32 mouse cellular contexts compared by ENCODE assay signal in the genomic region with DNA sequence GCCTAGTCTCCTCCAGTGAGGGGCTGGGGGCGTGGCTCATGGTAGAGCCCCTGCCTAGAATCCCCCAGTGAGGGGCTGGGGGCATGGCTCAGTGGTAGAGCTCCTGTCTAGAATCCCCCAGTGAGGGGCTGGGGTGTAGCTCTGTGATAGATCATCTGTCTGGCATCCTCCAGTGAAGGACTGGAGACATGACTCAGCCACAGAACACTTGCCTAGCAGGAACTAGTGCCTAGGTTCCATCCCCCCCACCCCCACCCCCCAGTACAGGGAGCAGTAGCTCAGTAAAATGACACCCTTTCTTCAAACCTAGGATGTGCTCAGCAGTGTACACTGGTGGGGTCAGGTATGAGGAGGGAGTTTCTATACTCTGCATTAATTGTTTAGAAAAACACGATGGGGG. TPM values are rescaled to one million over a fixed set of nuclear protein-coding genes. Genes with fewer than 3 reads are reported as not detected.
DNase-seq lines count a peak whose midpoint lies in the region; ATAC-seq and TF ChIP-seq lines count a peak whose summit lies in the region.
"Had no signal": no experiment of that assay in that cellular context is flagged by ENCODE, and none has a peak within 500 bp of the region (broad histone marks: within the 10 kb centered on the region; RNA-seq: fewer than 3 reads in every experiment).

No protein-coding gene starts in this region.

- H3K27ac ChIP-seq in stomach, embryonic 15.5 days = peak overlapping the region; percentile 18; the same call in 1 of the 2 replicates
- H3K27ac ChIP-seq in intestine, embryonic 16.5 days (ENCODE audit: low read length) = no peak overlapping the region
- H3K27ac ChIP-seq in liver, postnatal 0 days (ENCODE audit: low read depth) = no peak overlapping the region
- H3K27ac ChIP-seq: forebrain, embryonic 13.5 days; gastrocnemius, adult 2 months; heart, embryonic 13.5 days; hindbrain, embryonic 12.5 days; hindbrain, embryonic 15.5 days had no signal

- no peak overlapping the region for H3K4me2 ChIP-seq in stomach, embryonic 15.5 days
- no peak overlapping the region for H3K4me2 ChIP-seq in intestine, embryonic 16.5 days (ENCODE audit: low read depth, low read length)
- no peak overlapping the region for H3K4me2 ChIP-seq in liver, postnatal 0 days (ENCODE audit: low read depth, low read length)
- H3K4me2 ChIP-seq: embryonic facial prominence, embryonic 15.5 days; forebrain, embryonic 13.5 days; heart, embryonic 13.5 days; hindbrain, embryonic 12.5 days; hindbrain, embryonic 15.5 days had no signal

- DNase-seq in 3134 (ENCODE audit: extremely low read depth, insufficient read length, low spot score) (peak; percentile 57), 416B (ENCODE audit: low read depth) (peak; percentile 57)
- peak; percentile 17 for DNase-seq in brain, adult 2 months (ENCODE audit: low read depth, low spot score)
- DNase-seq in cerebellum, postnatal 4 days (ENCODE audit: low spot score in 2 of 2) = no peak
- no peak for DNase-seq in right cerebral cortex, adult 2 months (ENCODE audit: low spot score in 2 of 2)
- DNase-seq in liver, postnatal 0 days = no peak
- DNase-seq: adrenal gland, adult 8-10 months; adrenal gland, postnatal 25 days; B cell, adult 2 months; cerebellum, adult 11 months; cerebellum, adult 2 months; cerebellum, adult 9-11 months; cerebellum, postnatal 25 days; embryo, embryonic 11 days; gastrocnemius, adult 2 months; gastrocnemius, postnatal 14 days; heart, adult 18-20 months; heart, postnatal 14 days; kidney, adult 11 months; kidney, adult 8-10 months had no signal

- no peak overlapping the region for H3K9ac ChIP-seq in stomach, embryonic 15.5 days
- H3K9ac ChIP-seq in intestine, embryonic 16.5 days (ENCODE audit: low read depth, low read length) = no peak overlapping the region
- no peak overlapping the region for H3K9ac ChIP-seq in liver, postnatal 0 days (replicated peaks)
- H3K9ac ChIP-seq: embryonic facial prominence, embryonic 15.5 days; forebrain, embryonic 13.5 days; heart, embryonic 13.5 days; hindbrain, embryonic 12.5 days; hindbrain, embryonic 15.5 days had no signal

- peaks cover 11% of the 10 kb centered on the region for H3K4me1 ChIP-seq in stomach, embryonic 15.5 days
- H3K4me1 ChIP-seq in intestine, embryonic 16.5 days (ENCODE audit: control insufficient read depth, insufficient read depth, low read length) = peaks cover 29% of the 10 kb centered on the region
- peaks cover 15% of the 10 kb centered on the region for H3K4me1 ChIP-seq in liver, postnatal 0 days (ENCODE audit: insufficient read depth)

- H3K4me3 ChIP-seq in stomach, embryonic 15.5 days (replicated peaks) = no peak overlapping the region
- no peak overlapping the region for H3K4me3 ChIP-seq in intestine, embryonic 16.5 days (ENCODE audit: low read length)
- no peak overlapping the region for H3K4me3 ChIP-seq in liver, postnatal 0 days (ENCODE audit: low read depth, low read length)
- H3K4me3 ChIP-seq: erythroblast, embryonic 14.5 days; forebrain, embryonic 13.5 days; gastrocnemius, adult 2 months; heart, embryonic 13.5 days; hindbrain, embryonic 12.5 days; hindbrain, embryonic 15.5 days had no signal

- no peak for ATAC-seq in stomach, embryonic 15.5 days (ENCODE audit: insufficient read depth, low FRiP score, low read depth)
- no peak for ATAC-seq in intestine, embryonic 16.5 days
- no peak for ATAC-seq in liver, postnatal 0 days
- ATAC-seq: activated CD4-positive, CD25-positive, alpha-beta regulatory T cell, adult 4 months; forebrain, embryonic 13.5 days; forebrain, embryonic 16.5 days had no signal

- H3K9me3 ChIP-seq in stomach, embryonic 15.5 days = no peaks in the 10 kb centered on the region
- no peaks in the 10 kb centered on the region for H3K9me3 ChIP-seq in intestine, embryonic 16.5 days (ENCODE audit: control insufficient read depth, low read length)
- H3K9me3 ChIP-seq in liver, postnatal 0 days (ENCODE audit: low read length) = 0 out of 2 replicates have a peak, but pooled peaks cover 2% of the 10 kb centered on the region
- H3K9me3 ChIP-seq: embryonic facial prominence, embryonic 15.5 days; G1E; hindbrain, embryonic 12.5 days; hindbrain, embryonic 15.5 days had no signal

- WGBS in stomach, embryonic 15.5 days = 49% methylated on average over 2 of the region's 2 CpGs
- 61% methylated on average over 2 of the region's 2 CpGs for WGBS in intestine, embryonic 16.5 days
- WGBS in liver, postnatal 0 days (ENCODE audit: insufficient replicate concordance) = 56% methylated on average over 2 of the region's 2 CpGs

- TF ChIP-seq CTCF in liver, postnatal 0 days (IDR thresholded peaks at IDR 0.05; ENCODE audit: low read depth) = no peak

- no peaks in the 10 kb centered on the region for H3K27me3 ChIP-seq in stomach, embryonic 15.5 days (replicated peaks)
- H3K27me3 ChIP-seq in intestine, embryonic 16.5 days (replicated peaks; ENCODE audit: control insufficient read depth, insufficient read depth, low read length) = no peaks in the 10 kb centered on the region
- no peaks in the 10 kb centered on the region for H3K27me3 ChIP-seq in liver, postnatal 0 days (ENCODE audit: insufficient read depth, low read length)
- H3K27me3 ChIP-seq: CH12.LX; embryonic facial prominence, embryonic 15.5 days; forebrain, embryonic 13.5 days; hindbrain, embryonic 12.5 days; hindbrain, embryonic 15.5 days had no signal

- H3K36me3 ChIP-seq in stomach, embryonic 15.5 days = no peaks in the 10 kb centered on the region
- H3K36me3 ChIP-seq in intestine, embryonic 16.5 days (ENCODE audit: control insufficient read depth, insufficient read depth, low read length) = no peaks in the 10 kb centered on the region
- no peaks in the 10 kb centered on the region for H3K36me3 ChIP-seq in liver, postnatal 0 days (replicated peaks; ENCODE audit: insufficient read depth, low read length)
- H3K36me3 ChIP-seq: embryonic facial prominence, embryonic 15.5 days; G1E; heart, embryonic 13.5 days; hindbrain, embryonic 12.5 days; hindbrain, embryonic 15.5 days had no signal

- no peak for TF ChIP-seq EP300 in liver, postnatal 0 days (IDR thresholded peaks at IDR 0.05; ENCODE audit: low read depth)

RNA-seq across cellular contexts. Expression of gene Por, which starts 1.0 kb away (rescaled TPM):
- 99.8 and 101 TPM in 2 replicates for polyA plus RNA-seq in stomach, embryonic 15.5 days (2015; fragmentation: Nextera tagmentation; extraction: Ambion mirVana)
- 111 and 116 TPM in 2 replicates for polyA plus RNA-seq in intestine, embryonic 16.5 days (2015; fragmentation: Nextera tagmentation; extraction: Ambion mirVana)
- 302 and 303 TPM in 2 replicates for polyA plus RNA-seq in liver, postnatal 0 days (2015; fragmentation: Nextera tagmentation; extraction: Ambion mirVana)

RNA-seq across cellular contexts. Expression of gene Rhbdd2, which starts 38.5 kb away (rescaled TPM):
- polyA plus RNA-seq in stomach, embryonic 15.5 days (2015; fragmentation: Nextera tagmentation; extraction: Ambion mirVana) = 38.5 and 39.7 TPM in 2 replicates
- 32.1 and 32.4 TPM in 2 replicates for polyA plus RNA-seq in intestine, embryonic 16.5 days (2015; fragmentation: Nextera tagmentation; extraction: Ambion mirVana)
- 22.6 and 28.3 TPM in 2 replicates for polyA plus RNA-seq in liver, postnatal 0 days (2015; fragmentation: Nextera tagmentation; extraction: Ambion mirVana)

Comparison
In these comparisons a context has a peak if more than half of its experiments do, and no peak if none do; other contexts are left out.
1. DNase-seq: peak in 3134 (single experiment), 416B (single experiment) and brain, adult 2 months (single experiment); none in cerebellum, postnatal 4 days (0 of 2), right cerebral cortex, adult 2 months (0 of 2) and liver, postnatal 0 days (single experiment).